Mouse (Mus musculus): ENCODE measurements around the gene Hsd3b7. TPM values are rescaled to one million over a fixed set of nuclear protein-coding genes. Genes with fewer than 3 reads are reported as not detected.
A peak's percentile ranks its signal among the peaks of the same experiment; 100 is the strongest.

Hsd3b7 gene
- polyA plus RNA-seq, 1 experiment from 2014 or later, result 7.3 TPM

DNA sequence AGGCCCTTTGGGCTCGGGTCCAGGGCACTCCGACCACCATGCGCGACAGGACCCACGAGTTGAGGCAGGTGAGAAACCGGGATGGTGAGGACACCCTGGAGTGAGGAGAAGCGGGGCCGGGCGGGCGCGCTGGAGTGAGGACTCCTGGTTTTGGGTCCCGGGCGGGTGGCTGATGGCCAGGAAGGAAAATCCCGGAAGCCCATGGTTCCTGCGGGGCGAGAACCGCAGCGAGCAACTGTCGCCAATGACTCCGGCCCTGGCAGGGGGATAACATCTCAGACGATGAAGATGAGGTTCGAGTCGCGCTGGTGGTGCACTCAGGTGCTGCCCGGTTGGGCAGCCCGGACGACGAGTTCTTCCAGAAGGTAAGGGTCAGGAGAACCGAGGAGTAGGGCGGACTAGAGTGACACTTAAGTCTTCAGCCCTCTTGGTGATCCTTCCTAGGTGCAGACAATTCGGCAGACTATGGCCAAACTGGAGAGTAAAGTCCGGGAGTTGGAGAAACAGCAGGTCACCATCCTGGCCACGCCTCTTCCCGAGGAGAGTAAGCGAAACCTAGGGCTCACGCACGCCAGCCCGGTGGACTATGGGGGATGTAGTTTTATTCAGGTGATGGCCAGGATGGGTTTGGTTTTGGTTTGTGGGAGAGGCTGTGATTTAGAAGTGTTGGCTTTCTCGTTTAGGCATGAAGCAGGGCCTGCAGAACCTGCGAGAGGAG is 41.8 kb downstream of the Hsd3b7 start:
- Histone ChIP-seq H3K4me3 (replicated peaks; ENCODE audit: low read length) (peak overlapping the region; percentile 71), H3K27ac (ENCODE audit: low read length) (peak overlapping the region; percentile 80), H3K36me3 (ENCODE audit: control insufficient read depth, insufficient read depth) (no peaks in the 10 kb centered on the region), H3K9ac (replicated peaks; ENCODE audit: low read depth, low read length) (peak overlapping the region; percentile 45), H3K4me2 (ENCODE audit: low read length) (peak overlapping the region; percentile 93), H3K27me3 (replicated peaks; ENCODE audit: control insufficient read depth, insufficient read depth, low read length) (no peaks in the 10 kb centered on the region), H3K4me1 (replicated peaks; ENCODE audit: control insufficient read depth, insufficient read depth, low read length) (peaks cover 7% of the 10 kb centered on the region), H3K9me3 (ENCODE audit: control insufficient read depth, low read length) (no peaks in the 10 kb centered on the region)
- peak; percentile 49 for ATAC-seq
- WGBS, result under 1% methylated on average over 40 of the region's 40 CpGs

DNA sequence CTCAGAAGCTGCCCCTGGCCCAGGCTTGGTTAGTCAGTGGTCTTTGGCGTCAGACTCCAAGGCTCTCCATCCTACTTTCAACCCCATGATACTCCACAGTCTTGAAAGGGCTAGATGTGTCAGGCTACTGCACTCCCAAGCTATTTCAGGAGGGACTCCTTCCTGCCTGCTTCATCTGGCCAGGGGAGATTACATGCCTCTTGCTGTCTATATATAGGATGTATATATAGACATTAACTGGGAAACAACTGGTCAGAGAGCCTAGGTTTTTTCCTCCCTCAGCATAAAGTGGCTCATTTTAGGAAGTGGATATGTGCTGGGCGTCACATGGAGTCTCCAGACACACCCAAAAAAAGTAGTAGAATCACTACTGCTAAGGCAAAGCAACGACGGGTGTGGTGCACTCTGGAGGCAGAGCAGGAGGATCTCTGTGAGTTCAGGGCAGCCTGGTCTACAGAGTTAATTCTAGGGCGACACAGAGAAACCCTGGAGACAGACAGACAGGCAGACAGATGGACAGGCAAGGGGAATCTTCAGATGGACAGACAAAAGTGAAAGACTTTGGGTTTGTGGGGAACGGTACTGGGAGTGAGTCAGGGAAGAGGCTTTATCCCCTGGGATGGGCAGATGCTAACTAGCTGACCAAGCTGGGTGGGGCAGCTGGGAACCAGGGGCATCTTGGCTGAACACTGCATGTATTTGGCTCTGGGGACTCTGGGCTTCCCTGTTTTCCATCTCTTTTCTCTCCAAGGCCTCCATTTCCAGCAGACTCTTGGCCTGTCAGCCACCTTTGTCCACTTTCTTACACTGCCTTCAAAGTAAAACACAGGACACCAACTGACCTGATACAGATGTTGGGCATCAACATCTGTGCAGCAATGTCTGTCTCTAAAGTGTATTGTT is 49.8 kb downstream of the Hsd3b7 start:
- Histone ChIP-seq H3K27ac (ENCODE audit: low read length) (no peak overlapping the region), H3K9ac (replicated peaks; ENCODE audit: low read depth, low read length) (no peak overlapping the region), H3K27me3 (replicated peaks; ENCODE audit: control insufficient read depth, insufficient read depth, low read length) (no peaks in the 10 kb centered on the region), H3K9me3 (ENCODE audit: control insufficient read depth, low read length) (no peaks in the 10 kb centered on the region), H3K4me2 (ENCODE audit: low read length) (no peak overlapping the region), H3K36me3 (ENCODE audit: control insufficient read depth, insufficient read depth) (no peaks in the 10 kb centered on the region), H3K4me3 (replicated peaks; ENCODE audit: low read length) (no peak overlapping the region), H3K4me1 (replicated peaks; ENCODE audit: control insufficient read depth, insufficient read depth, low read length) (no peaks in the 10 kb centered on the region)
- no peak for ATAC-seq
- 83% methylated on average over 6 of the region's 6 CpGs for WGBS

GRCm38 (mm10) chr7:127850906-127851305 is 50.5 kb downstream of the Hsd3b7 start:
- H3K4me2 ChIP-seq (ENCODE audit: low read length), result no peak overlapping the region
- H3K27me3 ChIP-seq (replicated peaks; ENCODE audit: control insufficient read depth, insufficient read depth, low read length), result no peaks in the 10 kb centered on the region
- ATAC-seq, result no peak
- no peaks in the 10 kb centered on the region for H3K4me1 ChIP-seq (replicated peaks; ENCODE audit: control insufficient read depth, insufficient read depth, low read length)
- H3K4me3 ChIP-seq (replicated peaks; ENCODE audit: low read length), result no peak overlapping the region
- no peaks in the 10 kb centered on the region for H3K9me3 ChIP-seq (ENCODE audit: control insufficient read depth, low read length)
- H3K27ac ChIP-seq (ENCODE audit: low read length), result no peak overlapping the region
- no peaks in the 10 kb centered on the region for H3K36me3 ChIP-seq (ENCODE audit: control insufficient read depth, insufficient read depth)
- WGBS, result 76% methylated on average over 5 of the region's 5 CpGs
- no peak overlapping the region for H3K9ac ChIP-seq (replicated peaks; ENCODE audit: low read depth, low read length)

Other genes starting within 250 kb of the Hsd3b7 start
- 4.0 and 6.2 TPM in 2 replicates for gene Tmem265, start 239.2 kb upstream of the Hsd3b7 start, polyA plus RNA-seq (2015; fragmentation: Nextera tagmentation; extraction: Ambion mirVana)
- gene Phkg2, start 227.3 kb upstream of the Hsd3b7 start, polyA plus RNA-seq (2015; fragmentation: Nextera tagmentation; extraction: Ambion mirVana), result 65.2 and 65.7 TPM in 2 replicates
- 10.0 and 10.3 TPM in 2 replicates for gene Ccdc189, start 212.0 kb upstream of the Hsd3b7 start, polyA plus RNA-seq (2015; fragmentation: Nextera tagmentation; extraction: Ambion mirVana)
- gene Rnf40, start 211.8 kb upstream of the Hsd3b7 start, polyA plus RNA-seq (2015; fragmentation: Nextera tagmentation; extraction: Ambion mirVana), result 54.1 and 62.7 TPM in 2 replicates
- 19.4 and 20.4 TPM in 2 replicates for gene Zfp629, start 184.8 kb upstream of the Hsd3b7 start, polyA plus RNA-seq (2015; fragmentation: Nextera tagmentation; extraction: Ambion mirVana)
- 30.6 and 33.8 TPM in 2 replicates for gene Bcl7c, start 91.7 kb upstream of the Hsd3b7 start, polyA plus RNA-seq (2015; fragmentation: Nextera tagmentation; extraction: Ambion mirVana)
- 3.5 and 4.5 TPM in 2 replicates for gene Ctf1, start 87.9 kb upstream of the Hsd3b7 start, polyA plus RNA-seq (2015; fragmentation: Nextera tagmentation; extraction: Ambion mirVana)
- gene Ctf2, start 68.4 kb upstream of the Hsd3b7 start, polyA plus RNA-seq (2015; fragmentation: Nextera tagmentation; extraction: Ambion mirVana), result 0.11 and 0.17 TPM in 2 replicates
- 8.0 and 8.4 TPM in 2 replicates for gene Fbxl19, start 56.1 kb upstream of the Hsd3b7 start, polyA plus RNA-seq (2015; fragmentation: Nextera tagmentation; extraction: Ambion mirVana)
- 9.5 and 9.6 TPM in 2 replicates for gene Orai3, start 30.8 kb upstream of the Hsd3b7 start, polyA plus RNA-seq (2015; fragmentation: Nextera tagmentation; extraction: Ambion mirVana)
- 19.8 and 20.7 TPM in 2 replicates for gene Setd1a, start 23.9 kb upstream of the Hsd3b7 start, polyA plus RNA-seq (2015; fragmentation: Nextera tagmentation; extraction: Ambion mirVana)
- gene Gm49388, start 15.0 kb upstream of the Hsd3b7 start, polyA plus RNA-seq (2015; fragmentation: Nextera tagmentation; extraction: Ambion mirVana), result not detected in 2 replicates
- 17.8 and 22.2 TPM in 2 replicates for gene Stx4a, start 23.7 kb downstream of the Hsd3b7 start, polyA plus RNA-seq (2015; fragmentation: Nextera tagmentation; extraction: Ambion mirVana)
- 37.9 and 50.8 TPM in 2 replicates for gene Stx1b, start 23.9 kb downstream of the Hsd3b7 start, polyA plus RNA-seq (2015; fragmentation: Nextera tagmentation; extraction: Ambion mirVana)
- gene Zfp646, start 75.6 kb downstream of the Hsd3b7 start, polyA plus RNA-seq (2015; fragmentation: Nextera tagmentation; extraction: Ambion mirVana), result 14.4 and 15.4 TPM in 2 replicates
- gene Zfp668, start 76.2 kb downstream of the Hsd3b7 start, polyA plus RNA-seq (2015; fragmentation: Nextera tagmentation; extraction: Ambion mirVana), result 43.4 and 45.4 TPM in 2 replicates
- 0.87 and 1.3 TPM in 2 replicates for gene Prss53, start 90.4 kb downstream of the Hsd3b7 start, polyA plus RNA-seq (2015; fragmentation: Nextera tagmentation; extraction: Ambion mirVana)
- not detected in 2 replicates for gene Gm21974, start 94.8 kb downstream of the Hsd3b7 start, polyA plus RNA-seq (2015; fragmentation: Nextera tagmentation; extraction: Ambion mirVana)
- 63.9 and 74.4 TPM in 2 replicates for gene Vkorc1, start 95.0 kb downstream of the Hsd3b7 start, polyA plus RNA-seq (2015; fragmentation: Nextera tagmentation; extraction: Ambion mirVana)
- 79.4 and 81.7 TPM in 2 replicates for gene Bckdk, start 103.5 kb downstream of the Hsd3b7 start, polyA plus RNA-seq (2015; fragmentation: Nextera tagmentation; extraction: Ambion mirVana)
- gene Kat8, start 111.9 kb downstream of the Hsd3b7 start, polyA plus RNA-seq (2015; fragmentation: Nextera tagmentation; extraction: Ambion mirVana), result 53.3 and 55.4 TPM in 2 replicates
- 0.19 and 0.32 TPM in 2 replicates for gene Prss8, start 129.5 kb downstream of the Hsd3b7 start, polyA plus RNA-seq (2015; fragmentation: Nextera tagmentation; extraction: Ambion mirVana)
- gene Prss36, start 146.1 kb downstream of the Hsd3b7 start, polyA plus RNA-seq (2015; fragmentation: Nextera tagmentation; extraction: Ambion mirVana), result 13.2 TPM in 2 replicates
- gene Fus, start 166.9 kb downstream of the Hsd3b7 start, polyA plus RNA-seq (2015; fragmentation: Nextera tagmentation; extraction: Ambion mirVana), result 342 and 386 TPM in 2 replicates
- gene Pycard, start 193.3 kb downstream of the Hsd3b7 start, polyA plus RNA-seq (2015; fragmentation: Nextera tagmentation; extraction: Ambion mirVana), result 4.9 and 5.1 TPM in 2 replicates
- gene Trim72, start 203.3 kb downstream of the Hsd3b7 start, polyA plus RNA-seq (2015; fragmentation: Nextera tagmentation; extraction: Ambion mirVana), result not detected in 2 replicates

Measured in forebrain, embryonic 16.5 days (tissue).